Mouse (Mus musculus) hindbrain, postnatal 0 days (tissue): ENCODE measurements at regions not wholly inside any gene's neighbourhood (a gene's known extent, or its start where the extent isn't known, plus 50 kb on each side); places are given as distances from the start of the nearest gene placed in this dataset.
A peak's percentile ranks its signal among the peaks of the same experiment; 100 is the strongest.

Experiments
- ATAC-seq: fragments of 200-750 bp; cut with Nextera tagmentation; 2 replicates; pipeline ENCODE4 v1.8.0; 2017; ENCODE audit warnings: mild to moderate bottlenecking, moderate TSS enrichment, moderate library complexity
- DNase-seq: peaks from one replicate; pipeline ENCODE4 v3.0.0-alpha.2; 2015; ENCODE audit warnings: low spot score
- H3K27ac ChIP-seq: fragments of 300-500 bp; sonication (generic); 2 replicates; pipeline ENCODE4 v1.5.1; 2014; ENCODE audit warnings: mild to moderate bottlenecking
- H3K27me3 ChIP-seq: fragments of 300-500 bp; sonication (generic); 2 replicates; pipeline ENCODE4 v1.6.1; 2014; ENCODE audit warnings: low read length, mixed read lengths; ENCODE audit not compliant: insufficient read depth
- H3K36me3 ChIP-seq: fragments of 300-500 bp; sonication (generic); 2 replicates; pipeline ENCODE4 v1.6.1; 2014; ENCODE audit warnings: low read length, mixed read lengths; ENCODE audit not compliant: insufficient read depth
- H3K4me1 ChIP-seq: fragments of 300-500 bp; sonication (generic); 2 replicates; pipeline ENCODE4 v1.6.1; 2014; ENCODE audit warnings: antibody characterized with exemption, low read length, mixed read lengths; ENCODE audit not compliant: insufficient read depth
- H3K4me2 ChIP-seq: fragments of 300-500 bp; sonication (generic); 2 replicates; pipeline ENCODE4 v1.6.1; 2014; ENCODE audit warnings: low read depth, mild to moderate bottlenecking, low read length, moderate library complexity, mixed read lengths
- H3K4me3 ChIP-seq: fragments of 300-500 bp; sonication (generic); 2 replicates; pipeline ENCODE4 v1.5.1; 2014; ENCODE audit warnings: low read length
- H3K9ac ChIP-seq: fragments of 300-500 bp; sonication (generic); replicated peaks from 2 replicates; pipeline ENCODE4 v1.6.1; 2014; ENCODE audit warnings: mild to moderate bottlenecking, low read length, moderate library complexity, mixed read lengths
- H3K9me3 ChIP-seq: fragments of 300-500 bp; sonication (generic); 2 replicates; pipeline ENCODE4 v1.6.1; 2016; ENCODE audit warnings: low read length, mixed read lengths
- CTCF ChIP-seq: IDR thresholded peaks from 2 replicates; pipeline ENCODE4 v1.5.1; 2016; ENCODE audit warnings: antibody characterized with exemption, control low read depth, low read depth
- WGBS: fragments of 180-500 bp; shearing (Covaris S2); extraction: QIAGEN DNeasy Blood & Tissue Kit; methylation state at CpG from one replicate; pipeline ENCODE4 v1.1.7; 2014; 5-methylcytosine and 5-hydroxymethylcytosine counted together

- Histone ChIP-seq H3K27me3 (no peaks in the 10 kb centered on the region), H3K36me3 (no peaks in the 10 kb centered on the region), H3K4me2 (no peak overlapping the region), H3K4me3 (no peak overlapping the region), H3K9me3 (no peaks in the 10 kb centered on the region), H3K9ac (no peak overlapping the region), H3K4me1 (no peaks in the 10 kb centered on the region), H3K27ac (no peak overlapping the region)
- ATAC-seq (no peak), DNase-seq (no peak)
- 89% methylated on average over 1 of the region's 1 CpGs for WGBS
- TF ChIP-seq CTCF: no peak
Observed at GRCm38 (mm10) chr19:21179886-21180285, 92.2 kb upstream of the Zfand5 start.

- H3K9ac ChIP-seq: no peak overlapping the region
- H3K4me2 ChIP-seq: no peak overlapping the region
- H3K9me3 ChIP-seq: no peaks in the 10 kb centered on the region
- ATAC-seq: no peak
- DNase-seq: no peak
- no peaks in the 10 kb centered on the region for H3K4me1 ChIP-seq
- no peak for TF ChIP-seq CTCF
- no peak overlapping the region for H3K27ac ChIP-seq
- 85% methylated on average over 3 of the region's 3 CpGs for WGBS
- no peaks in the 10 kb centered on the region for H3K36me3 ChIP-seq
- H3K27me3 ChIP-seq: no peaks in the 10 kb centered on the region
- no peak overlapping the region for H3K4me3 ChIP-seq
Observed at GRCm38 (mm10) chr19:21175426-21175831, 96.6 kb upstream of the Zfand5 start.

GRCm38 (mm10) chr19:21174636-21175035 is 97.4 kb upstream of the Zfand5 start:
- no peak overlapping the region for H3K4me2 ChIP-seq
- DNase-seq (no peak), ATAC-seq (no peak)
- H3K4me1 ChIP-seq: no peaks in the 10 kb centered on the region
- no peak for TF ChIP-seq CTCF
- no peaks in the 10 kb centered on the region for H3K27me3 ChIP-seq
- no peak overlapping the region for H3K9ac ChIP-seq
- WGBS: 34% methylated on average over 5 of the region's 5 CpGs
- no peak overlapping the region for H3K27ac ChIP-seq
- H3K4me3 ChIP-seq: no peak overlapping the region
- H3K9me3 ChIP-seq: no peaks in the 10 kb centered on the region
- H3K36me3 ChIP-seq: no peaks in the 10 kb centered on the region

- Histone ChIP-seq H3K27ac (no peak overlapping the region), H3K4me3 (no peak overlapping the region), H3K4me1 (no peaks in the 10 kb centered on the region), H3K4me2 (no peak overlapping the region), H3K27me3 (no peaks in the 10 kb centered on the region), H3K36me3 (no peaks in the 10 kb centered on the region), H3K9ac (no peak overlapping the region), H3K9me3 (no peaks in the 10 kb centered on the region)
- DNase-seq (no peak), ATAC-seq (no peak)
- no peak for TF ChIP-seq CTCF
- WGBS: 76% methylated on average over 5 of the region's 5 CpGs
Observed at GRCm38 (mm10) chr19:21173896-21174483, 98.1 kb upstream of the Zfand5 start.

GRCm38 (mm10) chr19:21171191-21171590 is 100.9 kb upstream of the Zfand5 start:
- no peaks in the 10 kb centered on the region for H3K36me3 ChIP-seq
- no peak for ATAC-seq
- H3K27me3 ChIP-seq: no peaks in the 10 kb centered on the region
- H3K4me1 ChIP-seq: peaks cover 4% of the 10 kb centered on the region; the same call in 1 of the 2 replicates
- H3K4me2 ChIP-seq: no peak overlapping the region
- WGBS: 51% methylated on average over 2 of the region's 2 CpGs
- H3K4me3 ChIP-seq: no peak overlapping the region
- no peak overlapping the region for H3K9ac ChIP-seq
- H3K9me3 ChIP-seq: no peaks in the 10 kb centered on the region
- TF ChIP-seq CTCF: no peak
- no peak for DNase-seq
- H3K27ac ChIP-seq: no peak overlapping the region

- WGBS: 49% methylated on average over 2 of the region's 2 CpGs
- Histone ChIP-seq H3K4me1 (peaks cover 4% of the 10 kb centered on the region; the same call in 1 of the 2 replicates), H3K36me3 (no peaks in the 10 kb centered on the region)
Observed at GRCm38 (mm10) chr19:21170785-21171184, 101.3 kb upstream of the Zfand5 start.

GRCm38 (mm10) chr19:21166939-21167338 is 105.1 kb upstream of the Zfand5 start:
- Histone ChIP-seq H3K9me3 (no peaks in the 10 kb centered on the region), H3K4me1 (peaks cover 4% of the 10 kb centered on the region; the same call in 1 of the 2 replicates), H3K27ac (no peak overlapping the region), H3K4me2 (peak overlapping the region; percentile 17; the same call in 1 of the 2 replicates), H3K36me3 (no peaks in the 10 kb centered on the region), H3K4me3 (no peak overlapping the region), H3K27me3 (no peaks in the 10 kb centered on the region), H3K9ac (no peak overlapping the region)
- no peak for ATAC-seq
- DNase-seq: no peak
- no peak for TF ChIP-seq CTCF
- whole genome bisulfite sequencing: 12% methylated on average over 4 of the region's 4 CpGs

More at GRCm38 (mm10) chr19:21170785-21171184, 101.3 kb upstream of the Zfand5 start:
- no peak for ATAC-seq
- no peak for DNase-seq
- Histone ChIP-seq H3K4me3 (no peak overlapping the region), H3K9ac (no peak overlapping the region), H3K27ac (no peak overlapping the region), H3K27me3 (no peaks in the 10 kb centered on the region), H3K9me3 (no peaks in the 10 kb centered on the region), H3K4me2 (no peak overlapping the region)
- no peak for TF ChIP-seq CTCF
